Comparison of ENCODE assay signal across 9 mouse cellular contexts in the genomic region with DNA sequence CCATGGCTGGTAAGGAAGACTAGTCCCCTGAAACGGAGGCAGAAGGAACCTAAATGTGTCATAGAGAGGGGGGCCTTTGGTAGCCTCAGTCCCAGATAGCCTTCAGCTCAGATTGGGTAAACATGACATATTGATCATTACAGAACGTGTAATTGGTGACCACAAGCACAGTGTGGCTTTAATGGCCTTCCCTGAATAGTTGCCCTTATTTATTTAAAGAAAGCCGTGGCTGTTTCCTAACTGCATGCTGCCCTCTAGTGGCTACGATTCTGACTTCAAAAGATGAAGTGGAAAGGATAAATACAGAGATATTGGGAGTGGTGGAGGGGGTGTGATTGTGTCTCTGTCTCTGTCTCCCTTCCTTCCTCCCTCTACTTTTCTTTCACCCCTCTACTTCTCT.
DNase-seq lines count a peak whose midpoint lies in the region; ATAC-seq and TF ChIP-seq lines count a peak whose summit lies in the region.
"Had no signal": no experiment of that assay in that cellular context is flagged by ENCODE, and none has a peak within 500 bp of the region (broad histone marks: within the 10 kb centered on the region; RNA-seq: fewer than 3 reads in every experiment).

No protein-coding gene starts in this region.

- no peak overlapping the region for H3K27ac ChIP-seq in liver, embryonic 12.5 days
- peak overlapping the region; percentile 29; the same call in 1 of the 2 replicates for H3K27ac ChIP-seq in embryonic fibroblast, embryonic 13.5 days (ENCODE audit: insufficient read depth, low read length)
- no peak overlapping the region for H3K27ac ChIP-seq in hindbrain, embryonic 15.5 days (replicated peaks)

- no peaks in the 10 kb centered on the region for H3K4me1 ChIP-seq in liver, embryonic 12.5 days
- H3K4me1 ChIP-seq in embryonic fibroblast, embryonic 13.5 days (ENCODE audit: control insufficient read depth, insufficient read depth, low read length) = peaks cover 3% of the 10 kb centered on the region; the same call in 1 of the 2 replicates
- no peaks in the 10 kb centered on the region for H3K4me1 ChIP-seq in hindbrain, embryonic 15.5 days (replicated peaks)

- no peaks in the 10 kb centered on the region for H3K36me3 ChIP-seq in liver, embryonic 12.5 days
- no peaks in the 10 kb centered on the region for H3K36me3 ChIP-seq in hindbrain, embryonic 15.5 days

- TF ChIP-seq CTCF in embryonic fibroblast, embryonic 13.5 days (IDR thresholded peaks at IDR 0.05; ENCODE audit: borderline replicate concordance, insufficient read depth, low read length) = no peak

- no peaks in the 10 kb centered on the region for H3K9me3 ChIP-seq in liver, embryonic 12.5 days (replicated peaks)
- H3K9me3 ChIP-seq in hindbrain, embryonic 15.5 days = no peaks in the 10 kb centered on the region

- H3K4me3 ChIP-seq in liver, embryonic 12.5 days = no peak overlapping the region
- no peak overlapping the region for H3K4me3 ChIP-seq in embryonic fibroblast, embryonic 13.5 days (ENCODE audit: insufficient read depth, low read length)
- no peak overlapping the region for H3K4me3 ChIP-seq in hindbrain, embryonic 15.5 days
- H3K4me3 ChIP-seq: myocyte had no signal

- ATAC-seq in liver, embryonic 12.5 days = no peak
- 0 out of 2 replicates have a peak, but pooled peaks have one; percentile 34 for ATAC-seq in hindbrain, embryonic 15.5 days (ENCODE audit: low FRiP score, low read depth)
- peak; percentile 63; the same call in 1 of the 2 replicates for ATAC-seq in megakaryocyte, adult 5-6 weeks (ENCODE audit: poor library complexity, severe bottlenecking)

- peak; percentile 50 for DNase-seq in liver
- DNase-seq in adrenal gland, postnatal 4 days (ENCODE audit: low spot score in 2 of 2) = peak; percentile 10 to 51
- DNase-seq in layer of hippocampus, postnatal 25 days (ENCODE audit: extremely low spot score in 1 of 2, low spot score in 1 of 2) = peak; percentile 51 to 86
- DNase-seq in thymus, postnatal 0 days (ENCODE audit: low spot score) = peak; percentile 23

- no peak overlapping the region for H3K4me2 ChIP-seq in liver, embryonic 12.5 days
- no peak overlapping the region for H3K4me2 ChIP-seq in hindbrain, embryonic 15.5 days

- no peak overlapping the region for H3K9ac ChIP-seq in liver, embryonic 12.5 days
- H3K9ac ChIP-seq in hindbrain, embryonic 15.5 days = no peak overlapping the region

- no peak for TF ChIP-seq POLR2A in embryonic fibroblast, embryonic 13.5 days (IDR thresholded peaks at IDR 0.05; ENCODE audit: low read depth, low read length)

- H3K27me3 ChIP-seq in liver, embryonic 12.5 days (replicated peaks) = no peaks in the 10 kb centered on the region
- H3K27me3 ChIP-seq in hindbrain, embryonic 15.5 days = 0 out of 2 replicates have a peak, but pooled peaks cover 2% of the 10 kb centered on the region

- WGBS in liver, embryonic 12.5 days (ENCODE audit: insufficient replicate concordance) = 20% methylated on average over 4 of the region's 4 CpGs
- WGBS in hindbrain, embryonic 15.5 days = 17% methylated on average over 4 of the region's 4 CpGs
